Mouse (Mus musculus) urinary bladder, postnatal 14 days (tissue): ENCODE results near the gene Tbc1d32.

ENCODE experiments used
- DNase-seq: peaks from one replicate; pipeline ENCODE4 v3.0.0; 2021; ENCODE audit warnings: low spot score

Gene Tbc1d32

GRCm38 (mm10) chr10:56106996-56107334, 121.5 kb downstream of the Tbc1d32 start:
- no peak for DNase-seq

- peak; percentile 89 for DNase-seq
Measured at GRCm38 (mm10) chr10:56106333-56106995, 122.0 kb downstream of the Tbc1d32 start, which contains the start of gene Msl3l2. Gene Msl3l2 (plus strand): TSS chr10:56106917.

- no peak for DNase-seq
Measured at GRCm38 (mm10) chr10:56099641-56100310, 128.7 kb downstream of the Tbc1d32 start.

- DNase-seq: no peak
Measured at GRCm38 (mm10) chr10:56099126-56099525, 129.4 kb downstream of the Tbc1d32 start.

GRCm38 (mm10) chr10:56096757-56097156, 131.7 kb downstream of the Tbc1d32 start:
- DNase-seq: no peak

- no peak for DNase-seq
Measured at GRCm38 (mm10) chr10:56094586-56094985, 133.9 kb downstream of the Tbc1d32 start.

- no peak for DNase-seq
Measured at GRCm38 (mm10) chr10:56089714-56090113, 138.8 kb downstream of the Tbc1d32 start.

- DNase-seq: no peak
Measured at GRCm38 (mm10) chr10:56062746-56063145, 165.7 kb downstream of the Tbc1d32 start.

GRCm38 (mm10) chr10:56061238-56061830, 167.2 kb downstream of the Tbc1d32 start:
- DNase-seq: no peak

GRCm38 (mm10) chr10:56058979-56059422, 169.5 kb downstream of the Tbc1d32 start:
- DNase-seq: no peak

- DNase-seq: no peak
Measured at GRCm38 (mm10) chr10:56025400-56025799, 203.1 kb downstream of the Tbc1d32 start.

GRCm38 (mm10) chr10:56024579-56024978, 203.9 kb downstream of the Tbc1d32 start:
- no peak for DNase-seq

- DNase-seq: peak; percentile 42
Measured at GRCm38 (mm10) chr10:55979898-55980521, 248.5 kb downstream of the Tbc1d32 start.

GRCm38 (mm10) chr10:55978001-55978400, 250.5 kb downstream of the Tbc1d32 start:
- DNase-seq: no peak
